Mouse (Mus musculus): ENCODE results near the gene Muc3. TPM values are rescaled to one million over a fixed set of nuclear protein-coding genes. Genes with fewer than 3 reads are reported as not detected.
"Not testable (repeated sequence)": the region's sequence is repeated elsewhere in the genome, so short reads cannot be mapped to it uniquely, and the experiment has no call there.

The Muc3 gene
- total RNA-seq (2021): not detected
- long read RNA-seq, experiment 1: 0 reads
- long read RNA-seq, experiment 2: 0 reads

DNA sequence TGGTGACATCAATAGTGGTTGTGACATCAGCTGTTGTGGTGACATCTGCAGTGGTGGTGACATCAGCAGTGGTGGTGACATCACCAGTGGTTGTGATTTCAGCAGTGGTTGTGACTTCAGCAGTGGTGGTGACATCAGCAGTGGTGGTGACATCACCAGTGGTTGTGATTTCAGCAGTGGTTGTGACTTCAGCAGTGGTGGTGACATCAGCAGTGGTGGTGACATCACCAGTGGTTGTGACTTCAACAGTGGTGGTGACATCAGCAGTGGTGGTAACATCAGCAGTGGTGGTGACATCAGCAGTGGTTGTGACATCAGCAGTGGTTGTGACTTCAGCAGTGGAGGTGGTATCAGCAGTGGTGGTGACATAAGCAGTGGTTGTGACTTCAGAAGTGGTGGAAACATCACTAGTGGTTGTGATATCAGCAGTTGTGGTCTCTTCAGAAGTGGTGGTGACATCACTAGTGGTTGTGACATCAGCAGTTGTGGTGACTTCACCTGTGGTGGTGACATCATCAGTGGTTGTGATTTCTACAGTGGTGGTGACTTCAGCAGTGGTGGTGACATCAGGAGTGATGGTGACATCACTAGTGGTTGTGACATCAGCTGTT is at the start of gene Muc3:
TSS of gene Muc3 (minus strand) at position 51 of the 611 bp plus-strand sequence.
- DNase-seq (ENCODE audit: low spot score in 2 of 2): not testable (repeated sequence)

DNA sequence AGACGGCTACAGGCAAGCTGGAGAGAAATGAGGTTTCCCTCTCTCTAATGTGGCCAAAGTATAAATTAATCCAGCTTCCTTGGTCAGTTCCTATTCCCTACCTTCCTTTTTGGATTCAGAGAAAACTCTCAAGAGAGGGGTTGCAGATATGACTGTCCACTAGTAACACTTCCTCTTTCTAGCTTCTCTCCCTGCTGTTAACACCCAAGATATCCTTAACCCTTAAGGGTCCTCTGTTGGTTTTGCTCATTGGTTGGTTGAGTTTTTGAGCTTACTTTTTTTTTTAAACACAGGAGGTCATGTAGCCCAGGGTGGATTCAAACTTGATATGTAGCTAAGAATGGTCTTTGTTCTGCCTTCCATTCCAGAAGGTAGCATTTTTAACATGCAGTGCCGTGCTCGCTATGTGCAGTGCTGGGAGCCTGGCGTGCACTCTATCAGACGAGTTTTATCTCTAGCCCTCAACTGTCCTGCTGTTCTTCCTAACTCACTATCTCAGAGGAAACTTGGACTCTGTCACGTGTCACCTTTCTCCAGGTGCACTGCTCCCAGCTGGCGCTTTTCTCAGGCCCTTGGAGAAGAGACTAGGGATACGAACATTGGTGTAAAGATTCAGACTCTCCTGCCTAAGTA is 45.5 kb upstream of the Muc3 start:
- no peak for DNase-seq (ENCODE audit: low spot score in 2 of 2)

DNA sequence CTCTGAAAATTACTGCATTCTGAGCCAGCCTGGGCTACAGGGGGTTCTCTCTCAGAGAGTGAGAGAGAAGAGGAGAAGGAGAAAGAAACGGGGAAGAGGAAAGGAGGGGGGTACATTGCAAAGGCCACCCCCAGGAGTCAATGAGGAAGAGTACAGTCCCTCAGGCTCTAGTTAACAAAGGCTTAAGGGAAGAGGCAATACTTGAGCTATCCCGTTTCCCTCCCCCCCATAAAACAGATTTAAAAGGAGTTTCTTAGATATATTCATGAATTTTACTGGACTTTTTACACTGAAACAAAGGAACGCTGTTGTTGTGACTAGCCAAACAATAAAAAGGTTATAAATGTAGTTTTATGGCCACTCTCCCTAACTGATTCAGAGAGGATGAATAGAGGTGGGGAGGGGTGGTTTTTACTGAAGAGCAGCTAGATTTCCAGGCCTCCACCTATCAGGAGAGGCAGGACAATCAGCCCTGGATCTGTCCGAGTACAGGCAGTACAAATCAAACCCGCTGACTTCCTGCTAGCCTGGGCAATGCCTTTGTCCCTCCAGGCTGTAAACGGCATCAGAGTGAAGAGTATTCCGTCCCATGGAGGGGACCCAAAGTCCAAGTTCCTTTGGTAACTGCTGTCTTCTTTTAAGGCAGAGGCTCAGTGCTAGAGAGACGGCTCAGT is 44.3 kb upstream of the Muc3 start:
- DNase-seq (ENCODE audit: low spot score in 2 of 2): no peak

DNA sequence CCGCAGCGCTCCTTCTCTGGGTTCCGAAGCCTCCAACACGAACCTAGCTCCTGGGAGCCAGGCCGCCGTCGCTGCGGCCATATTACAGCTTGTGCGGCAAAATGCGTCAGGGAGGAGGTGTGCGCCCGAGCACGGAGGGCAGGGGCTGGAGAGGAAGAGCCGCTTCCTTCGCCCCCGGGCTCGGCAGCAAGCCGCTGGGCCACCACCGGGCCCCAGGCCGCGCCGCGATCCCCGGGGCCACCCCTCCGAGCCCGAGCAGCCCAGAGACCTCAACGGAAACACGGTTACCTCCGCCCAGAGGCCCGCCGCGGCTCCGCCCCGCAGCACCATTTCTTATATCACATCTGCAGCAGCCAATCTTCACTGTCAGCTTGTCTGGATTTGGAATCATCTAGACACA is 40.2 kb upstream of the Muc3 start:
- no peak for DNase-seq (ENCODE audit: low spot score in 2 of 2)

DNA sequence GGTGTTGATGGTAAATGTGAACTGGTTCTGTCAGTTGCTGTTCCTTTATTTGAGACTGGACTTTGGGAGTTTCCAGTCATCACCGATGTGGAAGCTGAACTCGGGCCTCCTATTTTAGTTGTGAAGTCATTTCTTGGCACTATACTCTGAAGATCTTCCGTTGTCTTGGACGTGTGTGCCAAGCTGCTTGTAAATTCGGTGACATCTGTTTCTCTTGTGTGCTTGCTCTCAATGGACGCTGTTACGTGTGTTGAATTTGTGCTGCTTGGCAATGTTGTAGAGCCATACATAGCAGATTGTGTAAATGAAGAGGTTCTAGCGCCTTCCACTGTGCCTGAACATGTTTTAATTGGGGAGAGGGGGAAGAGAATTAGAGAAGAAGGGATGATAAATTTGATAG is 36.2 kb upstream of the Muc3 start:
- DNase-seq (ENCODE audit: low spot score in 2 of 2): no peak

DNA sequence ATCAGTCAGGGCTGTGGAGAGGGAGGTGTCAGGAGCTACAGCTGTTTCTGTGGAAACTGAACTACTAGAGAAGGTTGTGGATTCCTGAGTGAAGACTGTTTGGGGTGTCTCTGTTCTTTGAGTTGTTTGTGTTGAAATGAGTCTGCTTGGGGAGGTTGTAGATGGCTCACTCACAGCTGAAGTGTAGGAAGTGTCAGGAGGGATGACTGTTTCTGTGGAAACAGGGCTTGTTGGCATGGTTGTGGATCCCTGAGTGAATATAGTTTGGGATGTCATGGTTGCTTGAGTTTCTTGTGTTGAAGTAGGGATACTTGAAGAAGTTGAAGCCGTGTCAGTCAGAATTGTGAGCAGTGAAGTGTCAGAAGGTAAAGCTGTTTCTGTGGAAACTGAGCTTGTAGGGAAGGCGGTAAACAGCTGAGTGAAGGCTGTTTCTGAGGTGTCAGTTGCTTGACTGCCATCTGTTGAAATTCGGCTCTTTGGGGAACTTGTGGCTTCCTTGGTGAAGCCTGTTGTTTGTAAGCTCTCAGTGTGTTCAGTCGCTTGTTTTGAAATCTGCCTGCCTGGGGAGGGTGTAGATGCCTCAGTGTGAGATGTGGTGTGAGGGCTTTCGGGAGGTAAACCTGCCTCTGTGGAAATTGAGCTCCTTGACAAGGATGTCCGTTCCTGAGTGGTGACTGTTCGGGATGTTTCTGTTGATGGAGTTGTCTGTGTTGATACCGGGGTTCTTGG is 30.7 kb upstream of the Muc3 start:
- no peak for DNase-seq (ENCODE audit: low spot score in 2 of 2)

DNA sequence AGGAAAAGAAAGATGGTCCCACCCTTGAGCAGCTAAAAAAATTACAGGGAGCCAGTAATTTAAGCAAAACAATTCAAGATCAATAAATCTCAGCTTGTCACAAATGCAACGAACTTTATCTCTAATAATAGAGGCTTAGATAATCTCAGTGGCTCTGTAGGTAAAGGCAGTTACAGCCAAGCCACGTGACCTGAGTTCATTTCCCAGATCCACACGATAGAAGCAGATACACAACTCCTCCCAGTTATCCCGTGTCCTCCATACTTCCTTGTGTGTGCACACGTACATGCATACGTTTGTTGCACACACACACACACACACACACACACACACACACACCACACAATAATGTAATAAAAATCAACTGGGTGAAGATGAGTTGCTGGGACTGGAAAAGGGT is 24.8 kb upstream of the Muc3 start:
- DNase-seq (ENCODE audit: low spot score in 2 of 2): no peak

DNA sequence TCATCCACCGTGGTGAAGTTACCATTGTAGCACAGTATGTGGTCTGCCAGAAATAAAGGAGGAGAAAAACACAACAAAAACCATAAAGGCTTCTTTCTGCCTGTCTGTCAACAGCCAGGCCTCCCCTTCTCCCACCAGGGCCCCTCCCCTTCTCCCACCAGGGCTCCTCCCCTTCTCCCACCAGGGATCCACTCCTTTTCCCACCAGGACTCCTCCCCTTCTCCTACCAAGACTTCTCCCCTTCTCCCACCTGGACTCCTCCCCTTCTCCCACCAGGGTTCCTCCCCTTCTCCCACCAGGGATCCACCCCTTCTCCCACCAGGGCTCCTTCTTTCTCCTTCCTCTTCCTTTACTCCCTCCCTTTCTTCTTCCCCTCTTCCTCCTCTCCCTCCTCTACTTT is 23.5 kb upstream of the Muc3 start:
- no peak for DNase-seq (ENCODE audit: low spot score in 2 of 2)

DNA sequence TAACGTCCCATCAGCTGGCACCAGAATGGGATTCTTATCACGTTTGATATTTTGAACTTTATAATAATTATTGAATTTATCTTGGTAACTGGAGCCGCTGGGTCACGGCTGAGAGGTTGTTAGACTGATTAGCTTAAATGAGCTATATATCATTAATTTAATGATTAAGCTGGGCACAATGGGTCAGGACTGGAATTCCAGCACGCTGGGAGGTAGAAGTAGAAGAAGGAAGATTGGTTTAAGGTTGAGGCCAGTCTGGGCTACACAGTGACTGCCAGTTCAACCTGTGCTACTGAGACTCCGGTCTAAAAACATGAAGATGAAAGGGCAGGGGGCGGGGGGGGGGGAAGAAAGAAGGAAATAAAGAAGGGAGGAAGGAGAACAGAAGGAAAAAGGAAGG is 22.4 kb upstream of the Muc3 start:
- DNase-seq (ENCODE audit: low spot score in 2 of 2): no peak

DNA sequence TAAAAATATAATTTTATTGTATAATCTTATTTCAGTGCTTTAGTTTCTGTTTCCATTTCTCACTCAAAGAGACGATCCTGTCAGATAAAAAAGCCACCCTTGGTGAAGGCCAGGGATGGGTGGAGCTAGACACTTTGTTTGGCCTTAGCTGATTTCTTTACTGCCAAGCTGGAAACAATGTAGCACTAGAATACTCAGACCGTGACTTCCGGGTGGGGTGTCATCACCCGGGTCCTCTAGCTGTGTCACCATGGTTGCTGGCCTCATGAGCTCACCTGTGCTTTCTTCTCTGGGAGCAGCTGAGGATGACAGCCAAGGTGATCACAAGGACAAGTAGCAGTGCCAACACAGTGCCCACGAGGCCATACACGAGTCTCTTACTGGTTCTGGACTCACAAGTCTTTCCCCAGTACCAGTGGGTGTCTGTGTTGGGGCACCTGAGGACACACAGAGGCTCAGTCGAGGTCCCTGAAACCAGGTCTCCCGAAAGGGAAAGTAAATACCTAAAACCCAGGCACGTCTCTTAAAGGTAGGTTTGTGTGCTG is 21.8 kb upstream of the Muc3 start:
- DNase-seq (ENCODE audit: low spot score in 2 of 2): no peak

DNA sequence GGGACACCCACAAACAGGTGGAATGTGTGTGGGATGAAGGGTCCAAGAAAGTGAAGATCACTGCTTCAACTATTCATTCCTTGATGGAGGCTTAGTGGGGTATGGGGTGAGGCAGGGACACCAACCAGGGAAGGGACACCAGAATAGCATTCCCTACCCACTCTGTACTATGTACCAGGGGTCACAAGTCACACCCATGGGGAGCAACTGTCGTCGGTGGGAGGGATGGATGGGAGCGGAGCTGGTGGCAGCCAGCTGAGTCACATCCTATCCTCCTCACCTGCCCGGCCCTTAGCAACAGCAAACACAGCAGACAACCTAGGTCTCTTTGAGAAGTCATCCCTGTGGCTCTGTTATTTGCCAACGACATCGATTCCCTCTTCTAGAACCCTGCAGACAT is 18.4 kb upstream of the Muc3 start:
- DNase-seq (ENCODE audit: low spot score in 2 of 2): no peak

DNA sequence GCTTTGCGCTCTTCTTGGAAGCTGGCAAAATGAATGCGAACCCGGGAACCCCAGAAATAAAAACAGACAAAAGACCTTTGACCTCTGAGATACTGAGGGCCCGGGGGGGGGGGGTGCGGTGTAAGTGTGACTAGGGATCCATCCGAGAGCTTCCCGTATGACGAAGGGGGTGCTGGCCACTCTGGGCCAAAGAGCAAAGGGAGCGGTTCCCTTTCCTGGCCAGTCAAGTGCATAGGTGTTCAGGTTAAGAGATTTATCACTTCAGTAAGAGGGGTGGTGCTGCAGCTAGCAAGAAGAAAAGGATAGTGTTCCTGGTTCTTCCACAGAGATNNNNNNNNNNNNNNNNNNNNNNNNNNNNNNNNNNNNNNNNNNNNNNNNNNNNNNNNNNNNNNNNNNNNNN is 16.9 kb upstream of the Muc3 start:
- DNase-seq (ENCODE audit: low spot score in 2 of 2): no peak

DNA sequence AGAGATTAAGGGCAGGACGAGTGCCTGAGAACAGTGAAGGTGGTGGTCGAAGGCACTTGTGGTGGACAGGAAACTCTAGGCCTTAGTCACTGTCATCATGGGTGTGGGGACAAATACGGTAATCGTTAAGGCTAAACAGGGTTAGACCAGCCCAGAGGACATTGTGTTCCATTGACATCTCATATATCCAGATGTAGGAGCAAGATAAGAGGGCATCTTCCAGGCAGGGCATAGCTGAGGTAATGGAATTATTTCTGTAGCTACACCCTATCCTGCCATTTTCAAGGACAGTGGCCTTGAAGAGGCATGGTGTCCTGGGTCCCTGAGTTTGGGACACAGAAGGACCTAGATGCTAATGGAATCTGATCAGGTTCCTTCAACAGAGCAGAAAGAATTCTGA is 12.7 kb upstream of the Muc3 start:
- no peak for DNase-seq (ENCODE audit: low spot score in 2 of 2)

DNA sequence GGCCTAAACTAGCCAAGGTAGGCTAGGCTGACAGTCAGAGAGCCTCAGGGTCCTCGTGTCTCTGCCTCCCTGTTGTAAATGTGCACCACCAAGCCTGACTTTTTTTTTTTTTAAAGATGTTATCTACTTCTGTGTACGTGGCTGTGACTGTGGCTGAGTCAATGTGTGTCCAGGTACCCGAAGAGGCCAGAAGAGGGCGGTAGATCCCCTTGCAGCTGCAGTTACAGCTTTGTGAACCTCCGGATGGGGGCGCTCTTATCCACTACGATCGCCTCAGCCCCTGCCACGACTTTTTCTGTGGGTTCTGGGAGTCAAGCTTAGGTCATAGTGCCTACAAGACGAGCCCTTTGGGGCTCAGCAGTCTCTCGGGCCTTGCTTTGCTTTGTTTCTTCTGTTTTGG is 10.3 kb upstream of the Muc3 start:
- peak; percentile 24 to 59 for DNase-seq (ENCODE audit: low spot score in 2 of 2)

DNA sequence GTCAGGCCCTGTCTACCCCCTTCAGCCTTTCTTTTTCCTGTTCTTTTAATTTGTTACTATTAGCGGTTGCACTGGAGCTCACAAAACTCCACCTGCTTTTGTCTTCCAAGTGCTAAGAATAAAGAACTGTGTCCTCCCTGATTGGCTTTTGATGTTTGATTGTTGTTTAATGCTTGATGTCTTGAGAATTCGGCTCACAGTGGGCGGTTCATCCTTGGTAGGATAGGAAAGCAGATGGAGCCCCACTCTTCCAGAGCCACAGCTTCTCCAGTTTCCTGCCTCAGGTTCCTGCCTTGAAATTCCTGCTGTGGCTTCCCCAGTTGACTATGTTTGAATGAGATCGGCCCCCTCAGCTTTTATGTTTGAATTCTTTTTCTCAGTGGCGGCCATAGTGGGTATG is 4.2 kb upstream of the Muc3 start:
- no peak for DNase-seq (ENCODE audit: low spot score in 2 of 2)

DNA sequence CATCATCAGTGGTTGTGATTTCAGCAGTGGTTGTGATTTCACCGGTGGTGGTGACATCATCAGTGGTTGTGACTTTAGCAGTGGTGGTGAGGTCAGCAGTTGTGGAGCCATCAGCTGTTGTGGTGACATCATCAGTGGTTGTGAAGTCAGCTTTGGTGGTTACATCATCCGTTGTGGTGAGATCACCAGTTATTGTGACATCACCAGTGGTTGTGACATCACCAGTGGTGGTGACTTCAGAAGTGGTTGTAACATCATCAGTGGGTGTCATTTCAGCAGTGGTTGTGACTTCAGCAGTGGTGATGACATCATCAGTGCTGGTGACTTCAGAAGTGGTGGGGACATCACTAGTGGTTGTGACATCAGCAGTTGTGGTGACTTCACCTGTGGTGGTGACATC is 3.5 kb upstream of the Muc3 start:
- no peak for DNase-seq (ENCODE audit: low spot score in 2 of 2)

DNA sequence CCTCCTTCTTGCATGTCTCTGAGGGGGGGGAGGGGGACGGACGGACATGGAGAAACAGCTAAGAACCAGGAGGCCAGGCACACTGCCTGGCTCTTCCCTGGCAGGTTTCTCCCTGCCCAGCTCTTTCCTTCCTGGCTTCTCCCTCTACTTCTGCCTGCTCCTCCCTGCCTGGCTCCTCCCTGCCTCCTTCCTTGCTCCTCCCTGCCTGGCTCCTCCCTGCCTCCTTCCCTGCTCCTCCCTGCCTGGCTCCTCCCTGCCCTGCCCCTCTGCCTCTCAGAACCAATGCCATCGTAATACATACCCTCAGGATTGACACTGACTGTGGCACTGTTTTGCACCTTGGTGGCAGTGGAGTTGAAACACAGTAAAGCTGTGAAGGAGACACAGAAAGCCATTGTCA is 8.3 kb downstream of the Muc3 start:
- no peak for DNase-seq (ENCODE audit: low spot score in 2 of 2)

DNA sequence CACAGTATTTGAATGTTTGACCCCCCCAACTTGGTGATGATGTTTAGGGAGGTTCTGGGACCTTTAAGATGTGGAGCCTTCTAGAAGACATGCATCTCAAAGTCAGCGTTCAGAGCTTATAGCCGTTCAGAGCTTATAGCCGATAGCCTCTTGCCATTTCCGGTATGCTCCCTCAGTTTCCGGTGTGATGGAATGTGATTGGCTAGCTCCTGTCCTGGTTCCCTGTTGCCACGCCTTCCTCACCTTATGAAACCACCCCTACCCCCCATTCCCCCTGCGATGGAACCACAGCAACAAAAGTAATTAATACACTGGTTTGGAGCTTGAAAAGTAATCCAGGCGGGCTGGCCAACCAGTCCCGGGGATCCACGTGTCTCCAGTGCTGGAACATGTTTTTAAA is 10.1 kb downstream of the Muc3 start:
- DNase-seq (ENCODE audit: low spot score in 2 of 2): no peak

DNA sequence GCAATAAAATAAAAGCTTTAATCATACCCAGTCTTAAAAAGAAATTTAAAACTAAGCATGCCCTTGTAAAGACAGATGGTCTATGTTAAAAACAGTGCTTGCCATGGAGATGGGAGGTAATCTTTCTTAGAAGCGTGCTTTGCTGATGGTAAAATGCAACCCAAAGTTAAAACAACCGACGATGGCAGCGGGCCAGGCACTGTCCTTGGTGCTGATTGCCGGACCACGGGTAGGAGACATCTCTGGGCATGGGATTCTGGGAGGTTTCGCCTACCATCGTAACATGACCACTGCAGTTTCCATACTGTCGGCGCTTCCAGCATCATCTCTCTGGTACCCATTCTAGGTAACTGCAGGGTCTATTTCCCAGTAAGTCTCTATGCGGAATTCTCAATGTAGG is 14.2 kb downstream of the Muc3 start:
- DNase-seq (ENCODE audit: low spot score in 2 of 2): peak in 1 of 2 experiments; percentile 46

DNA sequence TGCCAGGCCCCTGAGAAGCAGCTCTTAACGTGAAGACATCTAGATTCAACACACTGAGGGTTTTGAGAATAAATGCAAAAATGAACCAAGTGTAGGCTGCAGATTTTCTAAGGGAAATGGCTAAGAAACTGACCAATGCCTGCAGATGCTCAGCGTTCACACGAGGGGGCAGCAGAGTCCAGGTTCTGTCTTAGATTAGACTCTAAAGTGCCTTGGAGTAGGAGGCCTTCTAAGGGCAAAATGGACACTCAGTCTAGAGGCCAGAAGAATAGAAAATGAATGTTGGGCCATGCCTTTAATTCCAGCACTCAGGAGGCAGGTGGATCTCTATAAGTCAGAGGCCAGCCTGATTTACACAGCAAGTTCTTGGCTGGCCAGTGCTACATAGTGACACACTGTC is 17.6 kb downstream of the Muc3 start:
- peak in 1 of 2 experiments; percentile 39 for DNase-seq (ENCODE audit: low spot score in 2 of 2)

DNA sequence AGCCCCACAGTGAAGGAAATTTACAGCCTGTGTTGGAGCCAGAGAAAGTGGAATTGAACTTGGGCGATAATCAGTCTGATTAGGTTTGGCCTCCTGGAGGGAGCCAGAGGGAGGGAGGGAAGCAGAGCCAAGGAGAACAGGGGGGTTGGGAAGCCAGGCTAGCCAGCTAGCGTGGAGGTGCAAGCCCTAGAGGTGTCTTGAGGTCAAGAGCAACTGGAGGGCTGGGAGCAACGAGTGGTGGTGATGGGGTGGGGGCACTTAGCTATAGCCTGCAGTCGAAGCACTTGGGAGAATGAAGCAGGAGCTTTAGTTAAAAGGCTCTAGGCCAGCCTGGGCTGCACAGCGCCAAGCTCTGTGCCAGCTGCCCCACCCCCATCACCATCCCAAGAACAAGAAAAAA is 19.8 kb downstream of the Muc3 start:
- DNase-seq (ENCODE audit: low spot score in 2 of 2): no peak

DNA sequence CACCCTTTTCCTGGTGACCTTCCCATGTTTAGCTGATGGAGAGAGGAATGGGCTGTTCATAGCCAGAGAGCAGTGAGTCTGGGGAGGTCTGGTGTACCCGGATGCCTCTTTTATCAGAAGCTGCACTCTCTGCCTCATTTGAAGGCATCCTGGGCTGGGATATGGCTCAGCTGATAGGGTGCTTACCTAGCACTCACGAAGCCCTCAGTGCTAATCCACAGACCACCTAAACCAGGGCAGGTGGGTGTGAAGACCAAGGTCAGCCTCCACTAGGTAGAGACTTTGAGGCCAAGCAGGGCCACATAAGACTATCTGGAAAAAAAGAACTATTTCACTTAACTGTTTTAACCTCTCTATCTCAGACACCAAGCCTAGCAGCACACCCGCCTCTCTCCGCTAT is 25.6 kb downstream of the Muc3 start:
- no peak for DNase-seq (ENCODE audit: low spot score in 2 of 2)
